Mouse (Mus musculus) brain, adult 2 months (tissue): Measurements from ENCODE around the gene Map2.

Source experiments
- DNase-seq: peaks from one replicate; pipeline ENCODE4 v3.0.0; 2011; ENCODE audit warnings: low read depth, low spot score

Map2 gene

DNA sequence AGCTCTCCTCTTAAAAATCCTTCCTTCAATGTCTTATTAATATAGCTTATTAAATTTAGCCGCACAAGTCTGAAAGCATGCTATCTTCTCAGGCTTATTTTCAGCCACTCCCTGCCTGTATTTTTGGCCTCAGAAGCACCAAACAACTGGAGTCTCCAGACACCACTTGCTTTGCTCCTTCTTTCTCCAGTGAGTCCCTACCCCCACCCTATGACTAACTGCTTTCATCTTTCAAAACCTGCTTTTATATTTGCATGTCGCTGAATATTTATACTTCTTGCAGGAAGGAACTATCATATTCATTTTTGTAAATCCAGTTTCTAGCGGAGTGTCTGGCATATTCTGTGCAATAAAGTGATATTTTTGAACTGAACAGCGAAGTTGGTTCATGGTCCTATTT is 21.6 kb downstream of the Map2 start:
- DNase-seq = peak; percentile 79

DNA sequence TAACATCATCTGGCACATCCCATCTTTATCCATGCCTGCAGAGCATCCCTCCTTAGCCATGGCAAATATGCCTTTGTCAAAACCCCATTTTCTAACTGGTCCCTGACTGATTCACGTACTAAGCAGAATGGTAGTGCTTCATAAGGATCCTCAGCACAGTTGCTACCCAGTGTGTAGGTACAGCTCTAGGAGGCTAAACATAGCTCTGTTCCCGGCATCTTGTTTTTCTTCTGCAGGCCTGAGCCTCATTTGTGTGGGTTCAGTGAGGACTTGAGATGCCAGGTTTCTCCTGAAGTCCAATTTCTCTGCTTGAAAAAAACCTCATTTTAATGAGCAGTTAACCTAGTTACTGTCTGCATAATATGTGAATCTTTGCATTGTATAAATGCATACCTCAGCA is 30.4 kb downstream of the Map2 start:
- DNase-seq = peak; percentile 83

DNA sequence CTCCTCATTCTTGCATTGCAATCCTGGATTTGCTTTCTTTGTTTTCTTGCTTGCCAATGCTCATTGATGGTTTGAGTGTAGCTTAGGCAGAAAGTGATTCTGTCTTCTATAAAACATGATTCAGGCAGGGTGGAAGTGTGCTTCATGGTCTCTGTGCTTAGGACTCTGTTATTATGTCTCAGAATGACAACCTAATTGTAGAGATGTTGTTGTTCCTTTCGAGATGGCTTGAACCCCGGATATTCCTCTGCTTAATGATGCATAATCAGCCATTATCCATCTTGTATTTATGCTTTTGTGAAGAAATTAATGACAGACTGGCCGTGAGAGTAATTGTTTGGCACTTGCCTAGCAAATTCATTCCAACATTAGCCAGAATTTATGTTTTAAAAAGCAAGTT is 31.8 kb downstream of the Map2 start:
- DNase-seq = peak; percentile 26

DNA sequence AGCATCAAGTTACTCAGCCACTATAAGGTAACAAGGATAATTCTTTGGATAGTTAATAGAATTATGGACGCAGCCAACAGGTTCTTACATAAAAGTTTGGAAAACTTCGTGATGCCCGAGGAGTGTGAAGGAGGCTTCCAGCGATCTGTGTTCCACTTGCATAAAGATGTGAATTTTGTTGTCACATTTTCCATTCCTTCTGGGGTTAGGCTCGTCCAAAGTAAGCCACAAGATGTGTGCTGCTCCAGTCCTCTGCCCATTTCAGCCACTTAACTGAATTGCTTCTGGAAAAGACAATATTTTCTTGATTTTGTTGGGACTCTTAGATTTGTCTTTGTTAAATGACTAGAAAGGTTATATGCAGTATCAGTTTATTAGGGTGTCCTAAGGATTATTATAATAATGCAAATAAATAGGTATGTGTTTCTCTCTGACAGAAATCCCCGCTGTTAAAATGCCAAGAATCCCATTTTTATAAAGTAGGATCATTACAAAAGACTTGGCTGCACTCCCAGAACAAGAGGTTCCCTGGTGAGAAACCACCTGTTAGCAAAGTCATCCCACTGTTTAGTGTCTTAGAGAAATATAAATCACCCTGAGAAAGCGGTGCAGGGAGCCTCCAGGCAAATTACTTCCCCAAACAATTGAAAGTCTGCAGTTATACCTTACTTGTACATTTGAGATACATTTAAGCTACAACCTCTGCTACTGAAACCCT is 36.2 kb downstream of the Map2 start:
- DNase-seq = peak; percentile 91

DNA sequence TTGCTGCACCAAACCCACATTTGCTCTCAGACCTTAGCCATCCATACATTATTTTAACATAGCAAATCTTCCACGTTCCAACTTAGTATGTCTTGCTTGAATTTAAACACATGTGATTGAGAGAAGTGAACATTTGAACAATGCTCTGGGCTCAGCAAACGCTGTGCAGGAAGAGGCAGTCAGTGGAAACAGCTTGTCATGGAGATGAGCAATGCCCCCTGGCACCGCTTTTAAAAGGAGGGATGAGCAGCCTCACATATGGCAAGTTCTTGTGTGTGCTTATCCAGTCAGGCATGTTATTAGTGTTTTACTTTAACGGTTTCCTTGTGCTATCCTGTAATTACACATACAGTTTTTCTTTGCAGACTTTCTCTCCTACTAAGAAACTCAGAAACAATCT is 46.4 kb downstream of the Map2 start:
- DNase-seq = peak; percentile 88

DNA sequence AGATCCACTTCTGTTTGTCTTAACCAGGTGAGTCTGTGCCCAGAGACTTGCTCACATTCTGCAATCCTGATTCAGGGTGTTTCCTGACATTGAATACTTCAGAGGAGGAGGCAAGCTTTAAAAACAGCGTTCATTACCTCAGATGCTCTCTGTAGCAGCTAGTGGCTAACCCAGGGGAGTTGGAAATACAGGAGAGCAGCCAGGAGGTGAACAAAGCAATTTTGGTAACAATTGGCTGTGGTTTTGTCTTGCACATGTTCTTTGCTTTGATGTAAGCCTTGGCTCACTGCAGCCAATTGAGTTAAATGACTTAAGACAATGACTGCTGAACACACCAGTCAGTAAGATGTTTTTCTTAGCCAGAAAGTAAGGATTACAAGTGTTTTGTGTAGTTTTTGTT is 48.3 kb downstream of the Map2 start:
- peak; percentile 61 for DNase-seq

DNA sequence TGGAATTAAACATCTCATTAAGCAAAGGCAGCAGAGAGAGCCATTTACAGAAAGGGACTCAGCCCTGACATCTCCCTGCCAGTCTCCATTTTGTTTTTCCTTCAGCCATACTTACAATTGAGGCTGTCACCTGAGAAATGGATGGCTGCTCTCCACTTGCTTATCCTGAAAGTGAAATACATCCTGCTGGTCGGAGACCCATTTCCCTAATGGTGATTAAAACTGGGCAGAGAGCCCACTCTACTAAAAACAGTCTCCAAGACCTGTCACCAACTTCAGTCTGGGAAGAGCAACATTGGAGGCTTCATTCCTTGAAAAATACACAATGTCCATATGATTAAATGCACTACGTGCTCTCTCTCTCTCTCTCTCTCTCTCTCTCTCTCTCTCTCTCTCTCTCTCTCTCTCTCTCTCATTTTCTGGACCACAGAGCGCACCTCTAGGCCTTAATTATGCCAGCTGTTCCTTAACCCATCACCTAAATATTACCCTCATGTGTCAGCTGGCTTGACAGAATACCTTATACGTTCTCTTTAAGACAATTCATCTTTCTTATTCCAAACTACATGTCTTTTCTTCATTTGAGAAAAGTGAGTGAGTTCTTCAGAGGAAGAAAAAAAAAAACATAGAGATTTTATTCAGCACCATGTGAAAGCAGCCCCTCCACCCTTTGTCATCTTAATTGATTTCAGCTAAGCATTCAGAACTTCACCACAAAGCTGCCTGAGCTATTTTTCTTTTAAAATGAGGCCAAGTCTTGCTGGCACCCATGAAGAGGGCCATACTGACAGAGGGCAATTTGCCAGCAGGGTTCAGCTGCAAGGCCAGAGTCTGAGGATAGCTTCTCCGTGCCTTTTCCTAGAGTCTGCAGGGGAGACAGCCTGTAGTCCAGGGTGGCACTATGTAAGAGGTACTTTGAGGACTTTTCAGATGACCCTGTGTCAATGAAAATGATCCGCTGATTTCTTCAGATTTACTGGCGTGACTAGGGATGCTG is 51.6 kb downstream of the Map2 start:
- peak; percentile 91 for DNase-seq

DNA sequence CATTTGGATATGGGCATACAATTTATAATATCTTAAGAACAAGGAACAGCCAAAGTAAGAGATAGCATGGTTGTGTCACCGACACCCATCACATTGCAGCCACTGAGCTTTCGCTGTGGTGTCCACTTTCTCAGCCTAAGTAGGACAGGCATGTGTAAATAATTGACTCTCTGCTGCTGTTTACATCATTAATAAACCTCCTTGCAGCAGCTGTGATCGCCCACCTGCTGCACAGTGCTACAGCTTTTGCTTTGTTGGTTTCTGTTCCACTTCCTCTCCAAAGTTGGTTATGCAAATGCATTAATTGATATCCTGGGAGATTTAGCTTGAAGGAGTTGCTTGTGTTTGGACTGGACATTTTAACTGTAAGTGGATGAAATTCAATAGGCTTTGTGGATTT is 53.1 kb downstream of the Map2 start:
- no peak for DNase-seq

DNA sequence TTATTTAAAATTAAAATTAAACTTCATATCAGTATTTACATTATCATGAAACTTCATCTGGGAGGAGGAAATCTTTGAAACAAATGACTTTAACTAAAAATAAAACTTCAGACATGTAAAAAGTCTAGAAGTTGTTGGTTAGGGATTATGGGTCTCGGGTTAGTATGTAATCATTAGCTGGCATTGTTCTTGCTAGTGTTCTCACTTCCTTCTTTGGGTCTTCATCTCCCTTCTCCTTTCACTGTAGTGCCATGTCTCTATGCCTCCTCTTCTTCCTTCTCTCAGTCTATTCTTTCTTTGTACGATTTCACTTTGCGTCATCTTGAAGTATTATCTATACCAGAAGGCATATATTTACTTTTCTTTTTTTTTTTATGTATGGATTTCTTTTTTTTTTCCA is 55.3 kb downstream of the Map2 start:
- no peak for DNase-seq

DNA sequence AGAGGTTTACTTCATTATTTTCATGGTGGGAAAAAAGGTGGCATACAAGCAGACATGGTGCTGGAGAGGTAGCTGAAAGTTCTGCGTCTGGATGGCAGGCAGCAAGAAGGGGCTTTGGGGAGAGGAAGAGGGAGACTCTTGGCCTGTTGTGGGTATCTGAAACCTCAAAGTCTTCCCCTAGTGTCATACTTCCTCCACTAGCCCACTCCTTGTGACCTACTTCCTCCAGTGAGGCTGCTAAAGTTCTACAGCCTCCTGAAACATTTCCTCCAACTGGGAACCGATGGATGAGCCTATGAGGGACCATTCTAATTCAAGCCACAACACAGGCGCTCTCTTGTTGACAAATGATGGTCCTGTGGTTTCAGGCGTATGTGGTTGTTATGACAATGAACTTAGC is 56.9 kb downstream of the Map2 start:
- no peak for DNase-seq

DNA sequence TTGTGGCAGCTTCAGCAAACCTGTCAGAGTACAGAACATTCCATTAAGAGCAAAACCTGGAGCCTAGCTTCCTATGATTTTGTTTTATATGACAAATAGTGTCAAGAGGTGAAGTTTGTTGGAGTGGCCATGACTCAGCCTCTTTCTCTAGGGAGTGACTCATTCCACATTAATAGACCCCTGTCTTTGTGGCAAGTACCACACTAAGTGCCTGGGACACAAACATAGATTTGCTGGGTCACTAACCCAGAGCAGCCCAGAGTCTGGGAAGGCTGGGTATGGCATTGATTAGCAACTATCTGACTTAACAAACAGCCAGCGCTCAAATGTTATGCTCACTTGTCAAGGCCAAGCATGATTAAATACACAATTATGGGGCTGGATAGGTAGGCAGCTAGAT is 69.8 kb downstream of the Map2 start:
- peak; percentile 16 for DNase-seq

DNA sequence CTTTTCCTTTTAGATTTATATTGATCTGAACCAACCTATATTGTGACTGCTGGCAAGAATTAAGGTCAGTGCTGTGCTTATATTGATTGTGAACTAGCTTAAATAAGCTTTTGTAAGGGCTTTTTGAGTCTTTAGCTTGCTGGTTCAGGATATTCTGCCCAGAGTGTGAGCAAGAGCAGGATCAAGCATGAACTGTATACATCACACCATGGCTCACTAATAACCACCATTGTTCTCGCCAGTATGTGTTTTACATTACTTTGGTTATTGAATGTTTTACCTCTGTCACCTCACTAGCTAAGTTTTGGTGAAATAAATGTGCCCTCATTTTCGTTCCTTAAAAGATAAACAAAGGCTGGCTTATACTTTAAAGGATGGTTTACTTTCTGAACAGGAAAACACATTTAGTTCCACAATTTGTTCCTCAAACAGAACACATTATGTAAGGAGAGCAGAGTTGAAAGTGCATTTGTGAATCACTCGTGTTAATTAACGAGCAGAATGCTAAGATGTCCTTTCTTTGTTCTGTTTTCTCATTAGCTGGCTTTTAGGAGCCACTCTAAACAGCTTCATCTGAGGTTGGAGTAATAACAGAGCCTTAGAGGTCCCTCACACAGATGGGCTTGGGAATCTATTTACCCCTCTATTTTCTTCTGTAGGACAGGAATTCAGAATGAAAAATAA is 76.7 kb downstream of the Map2 start:
- DNase-seq = no peak

DNA sequence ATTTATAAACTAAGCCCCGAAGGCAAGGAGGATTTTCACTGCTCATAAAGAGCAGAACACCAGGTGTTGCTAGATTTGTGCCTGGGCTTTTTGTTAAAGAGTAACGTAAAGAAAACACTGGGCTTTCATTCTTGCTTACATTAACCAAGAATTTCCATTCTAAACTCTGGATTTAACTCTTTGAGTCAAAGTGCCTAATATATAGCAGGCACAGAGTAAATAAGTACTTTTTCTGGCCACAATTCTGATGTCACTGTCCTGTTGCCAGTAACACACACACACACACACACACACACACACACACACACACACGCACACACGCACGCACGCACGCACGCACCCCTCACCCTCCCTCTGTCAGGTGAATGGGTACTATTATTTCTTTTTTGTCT is 77.3 kb downstream of the Map2 start:
- no peak for DNase-seq

DNA sequence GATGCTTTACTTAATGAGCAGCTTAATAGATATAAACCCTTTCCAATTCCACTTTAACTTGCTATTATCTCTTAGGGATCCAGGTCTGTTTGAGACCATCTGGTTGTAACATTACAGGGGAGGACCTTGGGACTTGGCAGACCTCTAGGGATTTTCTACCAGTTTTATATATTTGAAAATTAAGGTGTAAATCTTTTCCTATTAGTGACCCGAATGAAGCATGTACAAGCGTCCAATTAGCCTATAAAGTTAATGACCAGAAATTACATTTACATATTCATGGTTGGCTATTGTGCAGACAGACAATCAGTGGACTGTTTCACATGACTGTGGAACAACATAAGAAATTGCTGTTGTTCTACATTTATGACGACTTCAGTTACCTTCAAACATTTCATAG is 88.1 kb downstream of the Map2 start:
- DNase-seq = no peak

DNA sequence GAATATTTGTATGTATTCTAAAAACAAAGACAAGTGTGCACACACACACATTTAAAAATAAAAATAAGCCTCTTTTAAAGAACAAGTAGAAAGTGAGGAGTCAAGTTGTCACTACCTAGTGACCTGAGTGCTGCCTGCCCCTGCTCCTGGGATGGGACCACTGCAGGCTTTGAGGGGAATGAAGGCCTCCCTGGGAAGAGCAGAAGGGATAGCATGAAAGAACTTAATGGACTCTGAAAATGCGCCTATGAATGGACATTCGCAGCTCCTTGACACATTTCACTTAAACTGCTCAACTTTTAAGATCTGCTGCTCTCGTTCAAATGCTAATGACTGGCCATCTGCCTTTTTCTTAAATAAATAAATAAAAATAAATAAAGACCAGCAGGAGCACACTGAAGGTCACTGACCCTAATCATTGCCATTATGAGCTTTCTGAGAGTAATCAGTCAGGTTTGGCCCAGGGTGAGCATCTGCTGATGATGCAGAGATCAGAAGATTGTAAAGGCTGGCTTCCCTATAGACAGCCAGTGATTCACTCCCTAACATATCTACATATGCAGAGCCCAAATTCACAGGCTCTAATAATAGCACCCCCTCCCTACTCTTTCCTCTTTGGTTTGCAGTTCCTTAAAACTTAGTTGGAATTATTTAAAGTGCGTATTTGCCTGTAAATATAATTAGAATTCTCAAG is 91.3 kb downstream of the Map2 start:
- peak; percentile 65 for DNase-seq

DNA sequence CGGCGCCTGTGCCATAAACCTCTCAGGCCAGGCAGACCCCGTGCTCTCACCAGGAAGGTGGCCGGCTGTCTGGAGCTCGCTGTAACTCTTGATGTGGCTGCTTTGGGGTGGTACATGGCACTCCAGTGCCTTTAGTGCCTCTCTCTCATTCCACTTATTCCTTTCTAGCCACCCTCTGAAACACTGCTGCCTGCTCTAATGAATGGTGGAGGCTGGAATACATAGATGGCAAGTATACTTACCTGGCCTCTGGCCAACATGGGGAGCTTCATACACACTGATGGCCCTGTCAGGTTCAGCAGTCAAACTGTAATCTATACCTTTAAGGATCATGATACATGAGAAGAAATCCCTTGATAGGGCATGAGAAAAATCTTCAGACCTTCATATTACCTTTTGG is 102.6 kb downstream of the Map2 start:
- DNase-seq = no peak

DNA sequence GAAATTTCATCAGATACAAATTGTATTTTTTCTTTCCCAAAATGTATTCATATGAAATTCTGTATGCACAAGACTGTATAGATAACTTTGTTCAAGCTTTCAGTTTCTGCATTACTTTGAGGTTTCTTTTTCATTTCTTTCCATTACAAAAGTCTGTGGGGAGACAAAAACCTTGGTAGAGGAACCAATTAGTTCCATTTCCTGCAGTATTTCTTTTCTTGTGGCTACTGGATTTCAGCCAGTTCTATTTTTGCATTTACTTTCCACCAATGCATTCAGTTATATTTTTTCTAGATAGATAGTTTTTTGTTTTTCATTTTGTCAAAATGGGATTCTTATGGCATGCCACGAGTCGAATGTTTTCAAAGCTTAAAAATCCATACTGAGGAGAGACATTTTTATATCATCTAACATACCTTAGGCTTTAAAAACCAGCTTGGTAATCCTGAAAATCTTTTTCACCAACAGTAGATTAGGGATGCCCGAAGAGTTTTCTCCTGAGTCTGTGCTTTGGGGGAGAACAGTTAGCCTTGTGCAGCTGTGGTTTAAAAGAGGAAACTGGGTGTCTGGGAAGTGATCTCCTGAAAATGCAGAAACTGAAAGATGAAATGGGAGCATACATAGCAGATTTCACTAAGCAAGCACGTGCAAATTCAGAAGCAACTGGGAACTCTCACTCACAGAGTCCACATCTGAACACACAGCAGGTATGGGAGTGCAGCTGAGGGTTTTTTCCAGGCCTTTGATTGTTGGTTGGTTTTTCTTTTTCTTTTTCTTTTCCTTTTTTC is 104.3 kb downstream of the Map2 start:
- DNase-seq = peak; percentile 62

DNA sequence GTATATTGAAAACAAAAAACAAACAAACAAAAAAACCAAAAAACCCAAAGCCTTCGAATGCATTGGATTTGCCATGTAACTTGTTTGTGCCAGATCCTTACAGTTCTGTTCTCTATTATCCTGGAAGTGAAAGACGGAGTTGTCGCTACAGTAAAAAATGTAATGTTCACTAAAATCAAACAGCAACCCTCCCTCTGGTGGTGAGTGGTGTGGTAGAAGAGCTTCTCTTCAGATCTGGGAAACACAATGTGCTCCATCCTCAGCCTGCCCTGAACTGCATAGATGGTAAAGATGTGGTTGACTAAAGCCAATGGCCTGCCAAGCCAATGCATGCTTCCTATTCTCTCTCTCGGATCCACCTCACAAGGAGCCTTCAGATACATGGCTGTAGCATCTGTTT is 105.1 kb downstream of the Map2 start:
- DNase-seq = peak; percentile 27

DNA sequence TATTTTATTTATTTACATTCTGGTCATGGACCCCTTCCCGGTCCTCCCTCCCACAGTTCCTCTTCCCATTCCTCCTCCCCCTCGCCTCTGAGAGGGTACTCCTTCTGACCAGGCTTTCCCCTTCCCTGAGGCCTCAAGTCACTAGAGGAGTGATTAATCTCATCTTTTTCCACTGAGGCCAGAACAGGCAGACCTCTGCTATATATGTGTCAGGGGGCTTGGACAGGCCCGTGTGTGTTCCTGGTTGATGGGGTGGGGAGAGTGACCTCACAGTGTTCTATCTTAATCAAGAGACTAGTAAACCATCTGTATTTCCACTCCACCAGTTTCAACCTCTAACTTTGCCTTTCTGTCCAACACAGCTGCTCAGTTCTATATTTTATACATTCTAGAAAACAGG is 107.4 kb downstream of the Map2 start:
- no peak for DNase-seq

DNA sequence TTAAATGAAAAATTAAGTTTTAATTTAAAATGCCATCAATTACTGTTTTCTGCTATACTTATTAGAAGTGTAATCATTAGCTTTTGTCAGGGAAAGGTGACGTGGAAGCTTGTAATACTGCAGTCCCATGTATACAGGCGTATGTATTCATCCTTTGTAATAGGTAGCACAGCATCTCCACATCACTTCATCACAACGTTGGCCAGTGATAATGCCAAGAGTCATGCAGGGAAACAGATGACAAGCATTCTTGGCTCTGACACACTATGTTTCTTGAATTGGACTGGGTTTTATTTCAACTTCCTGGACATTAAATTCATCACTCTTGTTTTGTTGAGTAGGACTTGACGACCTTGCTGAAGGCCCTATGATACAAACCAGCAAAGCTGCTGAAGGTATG is 113.9 kb downstream of the Map2 start:
- DNase-seq = peak; percentile 89
